Mouse (Mus musculus): ENCODE results near the gene Rab38. TPM values are rescaled to one million over a fixed set of nuclear protein-coding genes. Genes with fewer than 3 reads are reported as not detected.

The Rab38 gene
- polyA plus RNA-seq, 1 experiment from 2014 or later, result 1.5 TPM

Other genes with a start within 250 kb of the Rab38 start
- 15.5 and 17.6 TPM in 2 replicates for gene Ctsc, start 152.2 kb upstream of the Rab38 start, polyA plus RNA-seq (2015; fragmentation: Nextera tagmentation; extraction: Ambion mirVana)

Data from midbrain, embryonic 15.5 days (tissue).